Mouse (Mus musculus) cerebellum, adult 2 months (tissue): Measurements from ENCODE around the gene Fblim1.

Source experiments
- CTCF ChIP-seq: fragments of 200-500 bp; IDR thresholded peaks from 2 replicates; pipeline ENCODE4 v1.5.1; 2011; ENCODE audit warnings: low read depth, mild to moderate bottlenecking, control low read depth, low read length, moderate library complexity, borderline replicate concordance; ENCODE audit not compliant: insufficient read depth
- POLR2A ChIP-seq: fragments of 200-500 bp; IDR thresholded peaks from 2 replicates; pipeline ENCODE4 v1.6.1; 2011; ENCODE audit warnings: low read length, control low read depth, borderline replicate concordance; ENCODE audit not compliant: insufficient read depth

- no peak for TF ChIP-seq CTCF
- no peak for TF ChIP-seq POLR2A
These were observed 36.9 kb downstream of the Fblim1 start for GRCm38 (mm10) chr4:141568966-141569365.
